Mouse (Mus musculus) heart, adult 2 months (tissue): ENCODE measurements around the gene Lilra6.

Source experiments
- CTCF ChIP-seq: fragments of 200-600 bp; IDR thresholded peaks from 2 replicates; pipeline ENCODE4 v1.8.1; 2022; ENCODE audit warnings: antibody characterized with exemption, mild to moderate bottlenecking, moderate library complexity
- EP300 ChIP-seq: fragments of 200-500 bp; IDR thresholded peaks from 2 replicates; pipeline ENCODE4 v1.6.1; 2011; ENCODE audit warnings: low read depth, low read length, control low read depth; ENCODE audit not compliant: insufficient read depth

- TF ChIP-seq CTCF (no peak), EP300 (no peak)
Observed at GRCm38 (mm10) chr7:3946117-3946516, 30.8 kb upstream of the Lilra6 start.
